Mouse (Mus musculus) forebrain, embryonic 14.5 days (tissue): Measurements from ENCODE around the gene Apobec1. TPM values are rescaled to one million over a fixed set of nuclear protein-coding genes. Genes with fewer than 3 reads are reported as not detected.

Experiments
- ATAC-seq: fragments of 200-750 bp; cut with Nextera tagmentation; 2 replicates; pipeline ENCODE4 v1.8.0; 2017; ENCODE audit warnings: mild to moderate bottlenecking, moderate library complexity
- DNase-seq: peaks from one replicate; pipeline ENCODE4 v3.0.0-alpha.2; 2015; ENCODE audit warnings: low spot score
- H3K27ac ChIP-seq: fragments of 300-500 bp; sonication (generic); 2 replicates; pipeline ENCODE4 v1.5.1; 2014; ENCODE audit warnings: low read depth, mild to moderate bottlenecking, control low read depth, low read length, moderate library complexity
- H3K27me3 ChIP-seq: fragments of 300-500 bp; sonication (generic); replicated peaks from 2 replicates; pipeline ENCODE4 v1.6.1; 2014; ENCODE audit warnings: low read length, control low read depth, mixed read lengths; ENCODE audit not compliant: control insufficient read depth, insufficient read depth
- H3K36me3 ChIP-seq: fragments of 300-500 bp; sonication (generic); 2 replicates; pipeline ENCODE4 v1.6.1; 2014; ENCODE audit warnings: low read length, control low read depth; ENCODE audit not compliant: control insufficient read depth, insufficient read depth
- H3K4me1 ChIP-seq: fragments of 300-500 bp; sonication (generic); 2 replicates; pipeline ENCODE4 v1.6.1; 2014; ENCODE audit warnings: antibody characterized with exemption, low read length, control low read depth; ENCODE audit not compliant: control insufficient read depth, insufficient read depth
- H3K4me2 ChIP-seq: fragments of 300-500 bp; sonication (generic); 2 replicates; pipeline ENCODE4 v1.6.1; 2014; ENCODE audit warnings: mild to moderate bottlenecking, control low read depth, low read length
- H3K4me3 ChIP-seq: fragments of 300-500 bp; sonication (generic); 2 replicates; pipeline ENCODE4 v1.5.1; 2014; ENCODE audit warnings: low read depth, low read length, control low read depth
- H3K9ac ChIP-seq: fragments of 300-500 bp; sonication (generic); 2 replicates; pipeline ENCODE4 v1.6.1; 2014; ENCODE audit warnings: mild to moderate bottlenecking, low read length, control low read depth, moderate library complexity
- H3K9me3 ChIP-seq: fragments of 300-500 bp; sonication (generic); replicated peaks from 2 replicates; pipeline ENCODE4 v1.6.1; 2016; ENCODE audit warnings: low read length, control low read depth, mixed read lengths; ENCODE audit not compliant: control insufficient read depth
- WGBS: fragments of 180-500 bp; shearing (Covaris S2); extraction: QIAGEN DNeasy Blood & Tissue Kit; methylation state at CpG from one replicate; pipeline ENCODE4 v1.1.7; 2014; 5-methylcytosine and 5-hydroxymethylcytosine counted together
- polyA plus RNA-seq: library from polyadenylated mRNA; unstranded; fragments of >200 nt; fragmentation: Nextera tagmentation; extraction: Ambion mirVana; gene quantifications from 2 replicates; pipeline ENCODE4 v1.2.1, GENCODE M21; 2014

Apobec1 gene
- polyA plus RNA-seq, 1 experiment from 2014 or later, result 4.3 TPM

GRCm38 (mm10) chr6:122599054-122599737 lies 3.0 kb downstream of the Apobec1 start:
- Histone ChIP-seq H3K27ac (no peak overlapping the region), H3K27me3 (no peaks in the 10 kb centered on the region), H3K36me3 (no peaks in the 10 kb centered on the region), H3K9me3 (no peaks in the 10 kb centered on the region), H3K4me2 (no peak overlapping the region), H3K4me1 (no peaks in the 10 kb centered on the region), H3K9ac (no peak overlapping the region), H3K4me3 (no peak overlapping the region)
- no peak for ATAC-seq
- no peak for DNase-seq
- 91% methylated on average over 9 of the region's 9 CpGs for WGBS

- Histone ChIP-seq H3K36me3 (no peaks in the 10 kb centered on the region), H3K9ac (no peak overlapping the region), H3K4me3 (no peak overlapping the region), H3K27ac (no peak overlapping the region), H3K27me3 (no peaks in the 10 kb centered on the region), H3K9me3 (no peaks in the 10 kb centered on the region), H3K4me1 (no peaks in the 10 kb centered on the region), H3K4me2 (no peak overlapping the region)
- ATAC-seq (peak; percentile 27; the same call in 1 of the 2 replicates), DNase-seq (peak; percentile 55)
- 42% methylated on average over 6 of the region's 6 CpGs for WGBS
Measured at GRCm38 (mm10) chr6:122598436-122598835, 3.8 kb downstream of the Apobec1 start.

DNA sequence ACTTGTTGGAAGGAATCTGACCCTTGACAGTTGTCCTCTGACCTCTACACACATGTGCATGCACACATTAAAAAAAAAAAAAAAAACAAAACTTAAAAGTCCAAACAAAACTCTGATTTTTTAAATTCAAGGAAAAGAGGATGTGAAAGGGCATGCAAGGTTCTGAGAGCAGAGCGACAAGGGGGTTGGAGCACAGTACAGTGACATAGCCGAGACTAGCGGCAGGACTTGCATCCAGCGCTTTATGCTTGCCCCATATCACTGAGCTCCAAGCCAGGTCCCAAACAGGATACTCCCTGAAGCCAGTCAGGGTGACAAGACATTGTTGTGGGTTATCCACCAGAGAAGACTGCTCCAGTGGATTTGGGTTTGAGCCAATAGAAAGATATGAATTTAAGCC lies 4.2 kb downstream of the Apobec1 start:
- Histone ChIP-seq H3K9me3 (no peaks in the 10 kb centered on the region), H3K4me1 (no peaks in the 10 kb centered on the region), H3K27ac (no peak overlapping the region), H3K27me3 (no peaks in the 10 kb centered on the region), H3K36me3 (no peaks in the 10 kb centered on the region), H3K4me2 (no peak overlapping the region), H3K9ac (no peak overlapping the region), H3K4me3 (no peak overlapping the region)
- DNase-seq (no peak), ATAC-seq (no peak)
- 92% methylated on average over 4 of the region's 4 CpGs for WGBS

- Histone ChIP-seq H3K4me2 (no peak overlapping the region), H3K9ac (no peak overlapping the region), H3K9me3 (no peaks in the 10 kb centered on the region), H3K36me3 (no peaks in the 10 kb centered on the region), H3K27ac (no peak overlapping the region), H3K4me3 (no peak overlapping the region), H3K27me3 (no peaks in the 10 kb centered on the region), H3K4me1 (no peaks in the 10 kb centered on the region)
- DNase-seq (no peak), ATAC-seq (no peak)
- WGBS, result 91% methylated on average over 7 of the region's 7 CpGs
Measured at GRCm38 (mm10) chr6:122596608-122597007, 5.6 kb downstream of the Apobec1 start.

DNA sequence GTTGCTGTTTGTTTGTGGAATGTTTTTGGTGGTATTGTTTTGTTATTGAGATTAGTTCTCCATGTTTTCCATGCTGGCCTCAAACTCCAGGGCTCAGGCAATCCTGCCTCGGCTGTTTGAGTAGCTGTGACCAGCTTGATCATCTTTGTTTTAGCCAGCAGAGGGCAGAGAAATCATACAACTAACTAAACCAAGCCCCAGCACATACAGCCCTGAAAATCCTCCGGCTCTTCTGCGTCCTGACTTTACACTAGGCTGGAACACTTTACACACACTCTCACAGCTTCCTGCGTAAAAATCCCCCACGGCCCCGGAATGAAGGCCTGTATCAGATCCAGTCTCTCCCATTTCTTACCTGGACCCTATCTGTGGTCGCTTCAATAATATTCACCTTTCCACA lies 6.6 kb downstream of the Apobec1 start:
- H3K9me3 ChIP-seq, result no peaks in the 10 kb centered on the region
- H3K36me3 ChIP-seq, result no peaks in the 10 kb centered on the region
- DNase-seq (peak; percentile 52), ATAC-seq (0 out of 2 replicates have a peak, but pooled peaks have one; percentile 30)
- no peaks in the 10 kb centered on the region for H3K4me1 ChIP-seq
- WGBS, result 36% methylated on average over 7 of the region's 7 CpGs
- H3K27me3 ChIP-seq, result no peaks in the 10 kb centered on the region
- H3K27ac ChIP-seq, result no peak overlapping the region
- no peak overlapping the region for H3K4me2 ChIP-seq
- no peak overlapping the region for H3K4me3 ChIP-seq
- H3K9ac ChIP-seq, result no peak overlapping the region

DNA sequence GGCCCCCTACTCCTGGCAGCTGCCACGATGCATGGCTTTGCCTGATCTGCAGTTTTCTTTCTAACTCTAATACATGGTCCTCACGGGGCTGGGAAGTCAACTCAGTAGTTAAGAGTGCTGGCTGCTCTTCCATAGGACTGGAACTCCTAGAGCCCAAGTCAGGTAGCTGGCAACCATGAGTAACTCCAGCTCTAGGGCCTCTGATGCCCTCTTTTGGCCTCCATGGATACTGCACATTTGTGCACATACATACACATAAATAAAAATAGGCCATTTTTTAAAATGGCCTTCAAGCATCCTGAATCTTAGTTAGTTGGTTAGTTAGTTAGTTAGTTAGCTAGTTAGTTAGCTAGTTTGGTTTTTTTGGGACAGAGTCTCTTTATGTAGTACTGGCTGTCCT lies 9.3 kb downstream of the Apobec1 start:
- H3K27ac ChIP-seq, result no peak overlapping the region
- H3K4me2 ChIP-seq, result no peak overlapping the region
- no peaks in the 10 kb centered on the region for H3K36me3 ChIP-seq
- no peak overlapping the region for H3K9ac ChIP-seq
- WGBS, result 86% methylated on average over 2 of the region's 2 CpGs
- H3K4me1 ChIP-seq, result no peaks in the 10 kb centered on the region
- DNase-seq (no peak), ATAC-seq (no peak)
- no peak overlapping the region for H3K4me3 ChIP-seq
- no peaks in the 10 kb centered on the region for H3K27me3 ChIP-seq
- no peaks in the 10 kb centered on the region for H3K9me3 ChIP-seq

GRCm38 (mm10) chr6:122591027-122591758 lies 11.1 kb downstream of the Apobec1 start:
- Histone ChIP-seq H3K27ac (no peak overlapping the region), H3K36me3 (no peaks in the 10 kb centered on the region), H3K4me1 (no peaks in the 10 kb centered on the region), H3K4me2 (no peak overlapping the region), H3K4me3 (no peak overlapping the region), H3K9me3 (no peaks in the 10 kb centered on the region), H3K27me3 (no peaks in the 10 kb centered on the region), H3K9ac (no peak overlapping the region)
- 89% methylated on average over 13 of the region's 13 CpGs for WGBS
- DNase-seq (no peak), ATAC-seq (no peak)

DNA sequence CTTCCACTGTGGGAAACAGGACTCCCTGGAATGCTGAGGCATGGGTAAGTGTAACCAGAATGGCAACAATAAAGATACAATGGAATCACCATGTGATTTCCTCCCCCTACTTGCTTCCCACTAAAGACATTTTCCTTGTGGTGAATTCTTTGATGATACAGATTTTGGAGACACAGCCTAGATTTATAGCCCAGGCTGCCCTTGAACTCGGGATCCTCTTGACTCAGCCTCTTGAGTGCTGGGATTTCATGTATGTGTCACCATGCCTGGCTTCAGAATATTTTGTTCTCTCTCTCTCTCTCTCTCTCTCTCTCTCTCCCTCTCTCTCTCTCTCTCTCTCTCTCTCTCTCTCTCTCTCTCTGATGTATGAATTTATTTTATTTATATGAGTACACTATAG lies 23.2 kb downstream of the Apobec1 start:
- DNase-seq, result no peak
- H3K4me2 ChIP-seq, result no peak overlapping the region
- H3K27me3 ChIP-seq, result no peaks in the 10 kb centered on the region
- no peaks in the 10 kb centered on the region for H3K36me3 ChIP-seq
- no peak overlapping the region for H3K9ac ChIP-seq
- no peak for ATAC-seq
- 88% methylated on average over 1 of the region's 1 CpGs for WGBS
- no peak overlapping the region for H3K4me3 ChIP-seq
- no peak overlapping the region for H3K27ac ChIP-seq
- H3K9me3 ChIP-seq, result no peaks in the 10 kb centered on the region
- H3K4me1 ChIP-seq, result no peaks in the 10 kb centered on the region

- no peak for ATAC-seq
- WGBS, result 92% methylated on average over 3 of the region's 3 CpGs
- H3K27ac ChIP-seq, result no peak overlapping the region
Measured at GRCm38 (mm10) chr6:122577030-122577429, 25.2 kb downstream of the Apobec1 start.

More at GRCm38 (mm10) chr6:122577030-122577429, 25.2 kb downstream of the Apobec1 start:
- Histone ChIP-seq H3K36me3 (no peaks in the 10 kb centered on the region), H3K9ac (no peak overlapping the region), H3K9me3 (no peaks in the 10 kb centered on the region), H3K27me3 (no peaks in the 10 kb centered on the region), H3K4me2 (no peak overlapping the region), H3K4me1 (no peaks in the 10 kb centered on the region), H3K4me3 (no peak overlapping the region)
- no peak for DNase-seq
